In the genomic region with DNA sequence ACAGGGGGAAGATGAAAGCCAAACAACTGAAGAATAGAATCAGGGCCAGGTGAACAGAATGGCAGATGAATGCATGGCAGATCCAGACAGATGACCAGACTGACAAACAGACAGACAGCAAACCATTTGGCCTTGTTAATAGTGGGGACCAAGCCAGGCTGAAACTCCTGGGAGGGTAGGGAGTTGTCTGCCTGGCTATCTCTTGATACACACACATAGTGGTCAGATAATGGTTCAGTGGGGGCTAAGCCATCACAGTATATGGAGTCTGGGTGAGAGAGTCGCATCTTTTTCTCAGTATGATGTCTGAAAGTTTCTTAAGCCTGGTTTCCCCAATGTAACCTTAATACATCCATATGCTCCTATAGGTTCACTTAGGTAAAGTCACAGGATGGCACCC, we compare ENCODE assay signal across 33 mouse cellular contexts. TPM values are rescaled to one million over a fixed set of nuclear protein-coding genes. Genes with fewer than 3 reads are reported as not detected.
"Had no signal": no experiment of that assay in that cellular context is flagged by ENCODE, and none has a peak within 500 bp of the region (broad histone marks: within the 10 kb centered on the region; RNA-seq: fewer than 3 reads in every experiment).

No protein-coding gene starts in this region.

- H3K4me2 ChIP-seq: heart, embryonic 11.5 days; heart, embryonic 13.5 days; heart, embryonic 15.5 days; hindbrain, embryonic 12.5 days; hindbrain, embryonic 14.5 days; intestine, embryonic 15.5 days; limb, embryonic 12.5 days had no signal

- H3K9me3 ChIP-seq: heart, embryonic 13.5 days; heart, embryonic 15.5 days; hindbrain, embryonic 10.5 days; hindbrain, embryonic 12.5 days; intestine, embryonic 15.5 days; limb, embryonic 10.5 days; limb, embryonic 12.5 days had no signal

- H3K27ac ChIP-seq: gastrocnemius, adult 2 months; heart, adult 2 months; heart, embryonic 13.5 days; heart, embryonic 15.5 days; hindbrain, embryonic 10.5 days; hindbrain, embryonic 12.5 days; hindbrain, embryonic 14.5 days; intestine, embryonic 15.5 days; layer of hippocampus, adult 2 months; left cerebral cortex, adult 2 months; limb, embryonic 10.5 days; limb, embryonic 12.5 days had no signal

- H3K36me3 ChIP-seq: heart, embryonic 13.5 days; heart, embryonic 15.5 days; hindbrain, embryonic 10.5 days; hindbrain, embryonic 12.5 days; intestine, embryonic 15.5 days; limb, embryonic 10.5 days; limb, embryonic 12.5 days had no signal

- ATAC-seq: forebrain, embryonic 16.5 days; hindbrain, embryonic 16.5 days; inflammation-experienced regulatory T-cells, adult 6 months; intestine, embryonic 15.5 days; intestine, postnatal 0 days had no signal

- DNase-seq: gastrocnemius, adult 2 months; gastrocnemius, postnatal 10 days; gastrocnemius, postnatal 25 days; heart, adult 2 months; heart, postnatal 14 days; heart, postnatal 4 days; kidney, adult 18-20 months; kidney, adult 8-10 months; kidney, postnatal 10 days; kidney, postnatal 25 days; kidney, postnatal 4 days had no signal

- H3K9ac ChIP-seq: heart, embryonic 13.5 days; heart, embryonic 15.5 days; hindbrain, embryonic 12.5 days; hindbrain, embryonic 14.5 days; intestine, embryonic 15.5 days; limb, embryonic 12.5 days had no signal

- H3K4me3 ChIP-seq: gastrocnemius, adult 2 months; heart, adult 2 months; heart, embryonic 13.5 days; heart, embryonic 15.5 days; hindbrain, embryonic 10.5 days; hindbrain, embryonic 12.5 days; intestine, embryonic 15.5 days; layer of hippocampus, adult 2 months; left cerebral cortex, adult 2 months; limb, embryonic 10.5 days; limb, embryonic 12.5 days had no signal

- H3K4me1 ChIP-seq: heart, embryonic 13.5 days; heart, embryonic 15.5 days; intestine, embryonic 15.5 days had no signal

- H3K27me3 ChIP-seq: heart, embryonic 13.5 days; heart, embryonic 15.5 days; hindbrain, embryonic 12.5 days; intestine, embryonic 15.5 days; limb, embryonic 12.5 days had no signal

RNA-seq across cellular contexts. Expression of gene Glrp1, which starts 39.4 kb away (rescaled TPM):
- total RNA-seq: gastrocnemius, adult 2 months; gastrocnemius, postnatal 10 days; gastrocnemius, postnatal 25 days; gastrocnemius, postnatal 4 days; heart, postnatal 14 days; heart, postnatal 4 days; layer of hippocampus, adult 2 months; layer of hippocampus, postnatal 10 days; layer of hippocampus, postnatal 25 days; left cerebral cortex, adult 2 months; left cerebral cortex, postnatal 14 days; left cerebral cortex, postnatal 36 days had no signal
- polyA plus RNA-seq: forebrain, embryonic 16.5 days; hindbrain, embryonic 10.5 days; hindbrain, embryonic 12.5 days; hindbrain, embryonic 14.5 days; hindbrain, embryonic 16.5 days; inflammation-experienced regulatory T-cells, adult 6 months; intestine, embryonic 15.5 days; intestine, postnatal 0 days; kidney, embryonic 16.5 days; limb, embryonic 10.5 days; limb, embryonic 12.5 days; limb, embryonic 14.5 days had no signal
